Mouse (Mus musculus) midbrain, embryonic 11.5 days (tissue): ENCODE data around the gene Gm20517. TPM values are rescaled to one million over a fixed set of nuclear protein-coding genes. Genes with fewer than 3 reads are reported as not detected.
"Not testable (repeated sequence)": the region's sequence is repeated elsewhere in the genome, so short reads cannot be mapped to it uniquely, and the experiment has no call there.

Experiments used
- ATAC-seq: fragments of 200-750 bp; cut with Nextera tagmentation; 2 replicates; pipeline ENCODE4 v1.8.0; 2017; ENCODE audit warnings: moderate TSS enrichment, moderate library complexity; ENCODE audit not compliant: low FRiP score
- DNase-seq: peaks from one replicate; pipeline ENCODE4 v3.0.0; 2015; ENCODE audit warnings: low spot score; ENCODE audit errors: missing footprints
- H3K27ac ChIP-seq: fragments of 300-500 bp; sonication (generic); 2 replicates; pipeline ENCODE4 v1.5.1; 2014; ENCODE audit warnings: low read depth, low read length
- H3K27me3 ChIP-seq: fragments of 300-500 bp; sonication (generic); 2 replicates; pipeline ENCODE4 v1.6.1; 2014; ENCODE audit warnings: mild to moderate bottlenecking, low read length, moderate library complexity, mixed read lengths; ENCODE audit not compliant: control insufficient read depth, insufficient read depth
- H3K36me3 ChIP-seq: fragments of 300-500 bp; sonication (generic); 2 replicates; pipeline ENCODE4 v1.6.1; 2014; ENCODE audit warnings: mild to moderate bottlenecking, low read length, moderate library complexity, mixed read lengths; ENCODE audit not compliant: control insufficient read depth, insufficient read depth
- H3K4me1 ChIP-seq: fragments of 300-500 bp; sonication (generic); 2 replicates; pipeline ENCODE4 v1.6.1; 2014; ENCODE audit warnings: low read length; ENCODE audit not compliant: control insufficient read depth, insufficient read depth
- H3K4me2 ChIP-seq: fragments of 300-500 bp; sonication (generic); 2 replicates; pipeline ENCODE4 v1.6.1; 2014; ENCODE audit warnings: mild to moderate bottlenecking, moderate library complexity
- H3K4me3 ChIP-seq: fragments of 300-500 bp; sonication (generic); 2 replicates; pipeline ENCODE4 v1.5.1; 2014; ENCODE audit warnings: low read depth, low read length
- H3K9ac ChIP-seq: fragments of 300-500 bp; sonication (generic); 2 replicates; pipeline ENCODE4 v1.6.1; 2014; ENCODE audit warnings: low read length
- H3K9me3 ChIP-seq: fragments of 300-500 bp; sonication (generic); 2 replicates; pipeline ENCODE4 v1.6.1; 2016; ENCODE audit warnings: low read length; ENCODE audit not compliant: control insufficient read depth
- WGBS: fragments of 180-500 bp; shearing (Covaris S2); extraction: QIAGEN DNeasy Blood & Tissue Kit; methylation state at CpG from one replicate; pipeline ENCODE4 v1.1.7; 2014; 5-methylcytosine and 5-hydroxymethylcytosine counted together
- polyA plus RNA-seq: library from polyadenylated mRNA; unstranded; fragments of >200 nt; fragmentation: Nextera tagmentation; extraction: Ambion mirVana; gene quantifications from 2 replicates; pipeline ENCODE4 v1.2.1, GENCODE M21; 2014

Gene Gm20517
- polyA plus RNA-seq, 1 experiment from 2014 or later: 1.4 TPM

DNA sequence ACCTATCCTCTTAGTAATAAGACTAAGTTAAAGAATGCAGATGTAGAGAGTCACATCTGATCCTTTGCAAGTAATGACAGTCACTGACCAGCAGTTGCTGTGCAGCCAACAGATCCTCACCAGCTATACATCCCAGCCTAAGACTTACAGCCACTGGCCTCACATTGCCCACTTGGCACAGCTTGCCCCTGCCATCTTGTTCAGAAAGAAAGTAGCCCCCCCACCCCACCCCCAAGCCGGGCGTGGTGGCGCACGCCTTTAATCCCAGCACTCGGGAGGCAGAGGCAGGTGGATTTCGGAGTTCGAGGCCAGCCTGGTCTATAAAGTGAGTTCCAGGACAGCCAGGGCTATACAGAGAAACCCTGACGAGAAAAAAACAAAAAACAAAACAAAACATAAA, 43.0 kb downstream of the Gm20517 start:
- H3K27me3 ChIP-seq, H3K4me3 ChIP-seq, H3K9me3 ChIP-seq, DNase-seq, H3K4me1 ChIP-seq, H3K9ac ChIP-seq, ATAC-seq, H3K4me2 ChIP-seq, H3K36me3 ChIP-seq, H3K27ac ChIP-seq: not testable (repeated sequence)
- WGBS: 94% methylated on average over 8 of the region's 8 CpGs

DNA sequence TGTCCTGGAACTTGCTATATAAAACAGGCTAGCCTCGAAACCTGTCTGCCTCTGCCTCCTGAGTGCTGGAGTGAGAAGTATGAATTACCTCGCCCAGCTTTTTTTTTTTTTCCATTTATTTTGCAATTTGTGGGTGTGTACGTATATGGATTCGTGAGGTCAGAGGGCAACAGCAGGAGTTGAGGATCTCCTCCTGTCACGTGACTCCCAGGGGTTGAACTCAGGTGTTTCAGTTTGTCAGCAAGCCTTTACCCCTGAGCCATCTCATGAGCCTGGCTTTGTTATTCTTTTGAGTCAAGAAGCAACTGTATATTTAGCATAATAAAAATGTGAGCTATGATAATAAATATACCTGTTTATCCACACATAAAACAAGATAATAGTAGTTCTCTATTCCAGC, 44.3 kb downstream of the Gm20517 start:
- Histone ChIP-seq H3K4me3 (no peak overlapping the region), H3K36me3 (no peaks in the 10 kb centered on the region), H3K27ac (no peak overlapping the region), H3K4me2 (no peak overlapping the region), H3K4me1 (peaks cover 4% of the 10 kb centered on the region; the same call in 1 of the 2 replicates), H3K9ac (no peak overlapping the region), H3K9me3 (no peaks in the 10 kb centered on the region), H3K27me3 (no peaks in the 10 kb centered on the region)
- DNase-seq: no peak
- 78% methylated on average over 5 of the region's 5 CpGs for WGBS
- no peak for ATAC-seq

DNA sequence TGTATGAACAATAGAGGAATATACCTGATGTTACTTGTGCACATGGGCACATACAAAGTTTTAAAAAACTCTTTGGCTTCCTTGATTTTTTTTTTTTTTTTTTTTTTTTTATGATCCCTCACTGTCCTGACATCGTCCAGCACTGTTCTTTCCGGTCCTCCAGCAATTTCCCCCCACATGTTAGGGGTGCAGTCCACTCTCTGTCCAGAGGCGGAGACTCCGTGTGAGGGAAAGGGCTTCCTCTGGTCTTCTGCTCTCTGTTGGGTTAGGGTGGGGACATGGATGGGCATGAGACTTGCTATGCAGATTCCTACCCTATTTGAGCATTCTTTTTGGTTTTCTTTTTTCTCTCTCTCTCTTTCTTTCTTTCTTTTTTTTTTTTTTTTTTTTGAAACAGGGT, 46.5 kb downstream of the Gm20517 start:
- no peaks in the 10 kb centered on the region for H3K9me3 ChIP-seq
- WGBS: 84% methylated on average over 4 of the region's 4 CpGs
- H3K9ac ChIP-seq: no peak overlapping the region
- H3K4me1 ChIP-seq: no peaks in the 10 kb centered on the region
- no peaks in the 10 kb centered on the region for H3K27me3 ChIP-seq
- no peaks in the 10 kb centered on the region for H3K36me3 ChIP-seq
- DNase-seq (no peak), ATAC-seq (no peak)
- H3K4me3 ChIP-seq: no peak overlapping the region
- no peak overlapping the region for H3K4me2 ChIP-seq
- no peak overlapping the region for H3K27ac ChIP-seq

DNA sequence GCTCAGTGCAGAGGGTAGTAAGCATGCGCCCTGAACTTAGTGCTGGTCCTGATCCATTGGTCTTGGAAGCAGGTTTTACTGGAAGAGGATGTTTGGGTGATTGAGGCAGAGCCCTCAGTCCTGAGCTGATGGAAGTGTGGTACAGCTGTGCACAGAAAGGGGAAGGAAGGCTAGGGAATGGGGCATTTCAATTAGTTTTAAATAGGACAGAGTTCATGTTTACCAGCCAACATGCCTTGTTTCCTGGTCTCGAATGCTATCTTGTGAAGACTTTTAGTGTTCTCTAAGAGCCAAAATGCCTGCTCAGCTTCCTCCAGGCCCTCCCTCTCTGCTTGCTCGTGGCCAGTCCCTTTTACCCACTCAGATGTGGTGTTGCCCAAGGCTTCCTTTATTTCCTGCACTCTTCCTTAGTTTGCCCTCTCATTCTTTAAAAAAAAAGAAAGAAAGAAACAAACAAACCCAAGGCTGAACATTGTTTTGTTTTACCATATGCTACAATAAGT, 47.4 kb downstream of the Gm20517 start:
- Histone ChIP-seq H3K36me3 (no peaks in the 10 kb centered on the region), H3K27ac (no peak overlapping the region), H3K4me1 (0 out of 2 replicates have a peak, but pooled peaks cover 2% of the 10 kb centered on the region), H3K4me3 (no peak overlapping the region), H3K9me3 (no peaks in the 10 kb centered on the region), H3K9ac (no peak overlapping the region), H3K4me2 (no peak overlapping the region), H3K27me3 (no peaks in the 10 kb centered on the region)
- 87% methylated on average over 3 of the region's 3 CpGs for WGBS
- DNase-seq: no peak
- no peak for ATAC-seq

DNA sequence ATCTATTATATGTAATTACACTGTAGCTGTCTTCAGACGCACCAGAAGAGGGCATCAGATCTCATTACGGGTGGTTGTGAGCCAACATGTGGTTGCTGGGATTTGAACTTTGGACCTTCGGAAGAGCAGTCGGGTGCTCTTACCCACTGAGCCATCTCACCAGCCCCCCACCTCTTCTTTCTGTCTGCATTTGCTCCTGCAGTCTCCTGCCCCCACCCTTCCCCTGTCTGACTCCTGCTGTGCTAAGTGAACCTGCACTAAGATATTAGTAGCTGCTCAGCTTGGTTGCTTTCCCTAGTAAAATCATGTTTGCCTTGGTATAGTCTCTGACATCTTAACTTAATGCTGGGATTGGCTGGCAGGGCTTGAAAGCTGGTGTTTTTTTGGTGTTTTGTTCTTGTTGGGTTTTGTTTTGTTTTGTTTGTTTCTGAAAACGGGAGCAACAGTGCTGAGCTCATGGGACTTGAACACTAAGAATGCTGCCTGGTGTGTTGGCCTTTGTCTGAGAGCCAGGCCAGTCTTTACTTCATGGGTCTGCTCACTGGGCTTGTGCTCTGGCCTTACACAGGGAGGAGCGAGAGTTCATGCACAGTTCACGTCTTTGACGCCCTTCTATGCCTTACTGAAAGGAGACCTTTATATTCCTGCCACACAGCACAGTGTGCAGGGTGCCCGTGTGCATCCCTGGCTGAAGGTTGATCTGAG, 51.8 kb downstream of the Gm20517 start:
- Histone ChIP-seq H3K4me2 (no peak overlapping the region), H3K9ac (no peak overlapping the region), H3K4me3 (no peak overlapping the region), H3K27ac (no peak overlapping the region), H3K27me3 (no peaks in the 10 kb centered on the region), H3K36me3 (no peaks in the 10 kb centered on the region), H3K9me3 (no peaks in the 10 kb centered on the region), H3K4me1 (0 out of 2 replicates have a peak, but pooled peaks cover 2% of the 10 kb centered on the region)
- DNase-seq: no peak
- 35% methylated on average over 9 of the region's 9 CpGs for WGBS
- ATAC-seq: no peak

DNA sequence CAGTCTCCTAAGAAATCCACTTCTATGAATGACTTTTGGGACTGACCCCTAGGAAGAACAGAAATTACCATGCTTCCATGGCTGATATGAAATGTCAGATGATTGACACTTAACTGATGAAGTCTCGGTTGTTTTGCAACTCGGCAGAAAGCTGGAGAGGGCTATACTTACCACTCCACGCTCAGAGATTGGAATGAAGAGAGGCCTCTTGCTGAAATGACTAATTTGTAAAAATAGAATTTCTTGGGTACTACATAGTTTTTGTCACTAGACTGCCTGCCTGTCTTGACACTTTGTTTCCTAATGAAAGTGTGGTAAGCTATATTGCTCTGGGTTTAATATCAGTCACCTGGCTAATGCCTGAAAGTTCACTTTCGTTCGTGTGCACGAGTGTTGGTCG, 53.1 kb downstream of the Gm20517 start:
- H3K4me1 ChIP-seq: 0 out of 2 replicates have a peak, but pooled peaks cover 2% of the 10 kb centered on the region
- H3K9ac ChIP-seq: no peak overlapping the region
- no peak overlapping the region for H3K27ac ChIP-seq
- ATAC-seq (no peak), DNase-seq (no peak)
- no peaks in the 10 kb centered on the region for H3K9me3 ChIP-seq
- no peaks in the 10 kb centered on the region for H3K36me3 ChIP-seq
- H3K4me2 ChIP-seq: no peak overlapping the region
- no peaks in the 10 kb centered on the region for H3K27me3 ChIP-seq
- 88% methylated on average over 7 of the region's 7 CpGs for WGBS
- no peak overlapping the region for H3K4me3 ChIP-seq

DNA sequence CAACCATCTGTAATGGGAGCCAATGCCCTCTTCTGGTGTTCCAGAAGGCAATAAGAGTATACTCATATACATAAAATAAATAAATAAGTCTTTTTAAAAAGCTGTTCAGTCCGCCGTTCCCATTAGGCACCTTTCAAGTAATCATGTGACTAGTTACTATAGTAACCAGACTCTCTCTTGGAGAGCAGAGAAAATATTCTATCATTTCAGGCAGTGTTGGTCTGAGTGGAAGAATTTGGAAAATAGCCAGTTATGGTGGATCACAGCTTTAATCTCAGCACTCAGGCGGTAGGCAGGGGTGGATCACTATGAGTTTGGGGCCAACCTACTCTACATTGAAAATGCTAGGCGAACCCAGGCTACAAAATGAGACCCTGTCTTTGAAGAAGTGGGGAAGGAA, 57.8 kb downstream of the Gm20517 start:
- no peak overlapping the region for H3K9ac ChIP-seq
- 0 out of 2 replicates have a peak, but pooled peaks cover 3% of the 10 kb centered on the region for H3K36me3 ChIP-seq
- H3K9me3 ChIP-seq: no peaks in the 10 kb centered on the region
- 82% methylated on average over 4 of the region's 4 CpGs for WGBS
- peaks cover 11% of the 10 kb centered on the region for H3K4me1 ChIP-seq
- H3K27ac ChIP-seq: no peak overlapping the region
- H3K4me3 ChIP-seq: no peak overlapping the region
- no peak overlapping the region for H3K4me2 ChIP-seq
- H3K27me3 ChIP-seq: peaks cover 12% of the 10 kb centered on the region
- no peak for ATAC-seq
- no peak for DNase-seq

DNA sequence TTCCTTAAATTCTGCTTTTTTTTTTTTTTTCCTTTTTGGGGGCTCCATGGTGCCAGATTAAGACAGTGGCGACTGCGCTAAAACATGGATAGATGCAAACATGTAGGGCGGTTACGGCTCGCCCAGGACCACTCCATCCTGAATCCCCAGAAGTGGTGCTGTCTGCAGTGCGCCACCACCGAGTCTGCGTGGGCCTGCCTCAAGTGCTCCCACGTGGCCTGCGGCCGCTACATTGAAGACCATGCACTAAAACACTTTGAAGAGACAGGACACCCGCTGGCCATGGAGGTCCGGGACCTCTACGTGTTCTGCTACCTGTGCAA, 60.6 kb downstream of the Gm20517 start:
- peak overlapping the region; percentile 57 for H3K9ac ChIP-seq

DNA sequence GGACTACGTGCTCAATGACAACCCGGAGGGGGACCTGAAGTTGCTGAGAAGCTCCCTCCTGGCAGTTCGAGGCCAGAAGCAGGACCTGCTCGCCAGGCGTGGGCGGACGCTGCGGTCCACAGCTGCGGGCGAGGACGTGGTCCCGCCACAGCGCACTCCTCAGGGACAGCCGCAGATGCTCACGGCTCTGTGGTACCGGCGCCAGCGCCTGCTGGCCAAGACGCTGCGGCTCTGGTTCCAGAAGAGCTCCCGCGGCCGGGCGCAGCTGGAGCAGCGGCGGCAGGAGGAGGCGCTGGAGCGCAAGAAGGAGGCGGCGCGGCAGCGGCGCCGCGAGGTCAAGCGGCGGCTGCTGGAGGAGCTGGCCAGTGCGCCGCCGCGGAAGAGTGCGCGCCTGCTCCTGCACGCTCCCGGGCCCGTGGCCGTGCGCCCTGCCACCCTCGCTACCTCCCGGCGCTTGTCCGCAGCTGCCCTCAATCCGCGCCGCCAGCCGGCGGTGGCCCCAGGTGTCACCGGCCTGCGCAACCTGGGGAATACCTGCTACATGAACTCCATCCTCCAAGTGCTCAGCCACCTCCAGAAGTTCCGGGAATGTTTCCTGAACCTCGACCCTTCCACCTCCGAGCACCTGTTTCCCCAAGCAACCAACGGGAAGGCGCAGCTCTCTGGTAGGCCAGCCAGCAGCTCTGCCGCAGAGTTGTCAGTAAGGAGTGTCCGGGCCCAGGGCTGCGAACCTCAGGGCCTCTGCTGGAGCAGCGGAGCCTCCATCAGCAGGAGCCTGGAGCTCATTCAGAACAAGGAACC, 61.1 kb downstream of the Gm20517 start:
- H3K27me3 ChIP-seq: peaks cover 12% of the 10 kb centered on the region
- WGBS: 3% methylated on average over 67 of the region's 68 CpGs
- H3K4me3 ChIP-seq: peak overlapping the region; percentile 29
- ATAC-seq (peak; percentile 74), DNase-seq (peak; percentile 96)
- H3K27ac ChIP-seq: no peak overlapping the region; the same call in 1 of the 2 replicates
- peaks cover 11% of the 10 kb centered on the region for H3K4me1 ChIP-seq
- peak overlapping the region; percentile 60 for H3K4me2 ChIP-seq
- no peaks in the 10 kb centered on the region for H3K9me3 ChIP-seq
- H3K9ac ChIP-seq: peak overlapping the region; percentile 57
- H3K36me3 ChIP-seq: 0 out of 2 replicates have a peak, but pooled peaks cover 3% of the 10 kb centered on the region

More for the DNA sequence above, 60.6 kb downstream of the Gm20517 start:
- DNase-seq (no peak), ATAC-seq (peak; percentile 72)
- Histone ChIP-seq H3K4me3 (peak overlapping the region; percentile 29), H3K27me3 (peaks cover 12% of the 10 kb centered on the region), H3K36me3 (0 out of 2 replicates have a peak, but pooled peaks cover 3% of the 10 kb centered on the region), H3K27ac (no peak overlapping the region), H3K4me1 (peaks cover 11% of the 10 kb centered on the region), H3K4me2 (peak overlapping the region; percentile 60), H3K9me3 (no peaks in the 10 kb centered on the region)
- WGBS: 8% methylated on average over 14 of the region's 14 CpGs
